Mouse (Mus musculus): ENCODE results near the gene Chac1.

DNA sequence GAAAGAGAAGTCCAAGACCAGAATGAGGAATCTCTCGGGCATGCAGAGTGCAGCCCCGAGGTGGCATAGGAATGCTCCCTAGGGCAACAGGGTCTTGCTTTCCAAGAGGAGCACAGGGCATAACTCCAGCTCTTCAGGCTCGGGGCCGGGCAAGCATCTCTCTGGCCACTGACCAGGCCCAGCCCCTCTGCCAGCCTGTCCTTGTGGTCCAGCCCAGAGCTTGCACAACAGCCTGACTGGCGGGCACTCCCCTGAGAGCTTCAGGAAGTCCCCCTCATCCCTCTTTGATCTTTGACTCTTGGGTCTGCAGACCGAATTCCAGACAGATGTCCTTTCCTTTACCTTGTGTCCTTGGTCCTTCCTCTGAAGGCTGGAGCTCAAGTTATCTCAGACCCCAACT lies 48.2 kb upstream of the Chac1 start:
- no peak for TF ChIP-seq CTCF (IDR thresholded peaks at IDR 0.05; ENCODE audit: control insufficient read depth, insufficient read depth, low read length)
- no peak for TF ChIP-seq POLR2A (IDR thresholded peaks at IDR 0.05; ENCODE audit: borderline replicate concordance, control insufficient read depth, low read depth, low read length)
